Mouse (Mus musculus): Measurements from ENCODE around the gene Naa16.

The Naa16 gene

DNA sequence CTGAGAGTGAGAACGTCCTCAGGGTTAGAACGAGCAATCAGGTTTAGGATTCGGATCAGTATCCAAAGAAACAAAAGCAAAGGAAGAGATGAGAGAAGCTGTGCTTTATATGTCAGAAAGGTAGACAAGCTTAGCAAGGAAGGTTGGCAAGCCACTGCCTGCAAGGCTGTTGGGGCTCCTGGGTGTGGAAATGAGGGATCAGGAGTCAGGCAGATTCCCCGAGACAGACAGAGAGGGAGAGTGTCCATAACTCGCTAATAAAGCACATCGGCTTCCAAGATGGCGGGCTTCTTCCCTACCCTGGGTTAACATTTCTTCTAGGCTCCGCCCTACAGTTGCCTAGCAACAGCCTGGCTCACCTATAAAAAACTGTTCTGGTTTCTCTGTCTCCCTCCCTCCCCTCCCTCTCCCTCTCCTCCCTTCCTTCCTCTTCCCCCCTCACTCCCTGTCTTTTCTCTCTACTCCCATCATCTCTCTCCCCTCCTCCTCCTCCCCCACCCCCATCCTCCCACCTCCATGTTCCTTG, 114.6 kb downstream of the Naa16 start:
- DNase-seq (ENCODE audit: low spot score in 2 of 2): no peak

DNA sequence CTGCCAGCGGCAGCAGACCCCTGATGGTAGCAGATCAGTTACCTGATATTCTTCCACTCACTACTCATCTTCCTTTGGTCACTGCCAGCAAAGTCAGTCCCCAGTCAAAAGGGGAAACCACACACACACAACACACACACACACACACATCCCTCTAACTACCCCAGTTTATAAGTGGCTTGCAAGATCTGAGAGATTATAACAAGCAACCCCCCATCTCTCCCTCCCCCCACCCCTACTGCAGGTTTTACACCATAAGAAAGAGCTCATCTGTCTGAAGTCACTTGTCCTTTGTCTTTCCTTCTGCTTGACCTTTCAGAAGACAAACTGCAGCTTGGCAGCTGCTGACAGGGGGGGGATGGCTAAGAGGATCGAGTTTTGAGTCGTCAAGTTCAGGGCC, 115.1 kb downstream of the Naa16 start:
- DNase-seq (ENCODE audit: low spot score in 2 of 2): no peak
